Mouse (Mus musculus): Measurements from ENCODE around the gene Ndufaf7.

- TF ChIP-seq POLR2A (IDR thresholded peaks at IDR 0.05; ENCODE audit: borderline replicate concordance, control insufficient read depth, low read depth, low read length) (no peak), CTCF (IDR thresholded peaks at IDR 0.05; ENCODE audit: control insufficient read depth, insufficient read depth, low read length) (no peak)
Measured at GRCm38 (mm10) chr17:78964387-78964786, 27.5 kb downstream of the Ndufaf7 start.
